Mouse (Mus musculus): ENCODE data around the gene Ldb3.

The Ldb3 gene

DNA sequence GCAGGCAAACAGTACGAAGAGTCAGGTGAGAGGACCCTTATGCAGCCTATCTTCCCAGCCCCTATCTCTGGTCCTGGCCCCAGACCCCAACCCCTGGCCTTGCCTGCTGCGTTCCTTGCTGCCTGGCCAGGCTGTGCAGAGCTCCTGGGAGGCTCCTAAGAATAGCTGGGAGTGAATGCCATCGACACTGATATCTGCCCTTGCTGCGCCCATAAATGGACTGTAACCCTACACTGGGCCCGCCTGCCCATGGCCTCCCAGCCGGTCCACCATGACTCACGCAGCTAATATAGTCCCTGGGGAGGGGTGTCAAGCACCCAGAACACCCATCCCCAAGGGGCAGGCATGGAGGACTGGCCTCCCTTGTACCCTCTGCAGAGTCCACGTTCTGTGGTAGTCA lies at the start of gene Ldb3:
Gene Ldb3, minus strand, starts transcription at position 185 of the 400 bp plus-strand sequence.
- peak; percentile 18 for DNase-seq (ENCODE audit: low spot score)

DNA sequence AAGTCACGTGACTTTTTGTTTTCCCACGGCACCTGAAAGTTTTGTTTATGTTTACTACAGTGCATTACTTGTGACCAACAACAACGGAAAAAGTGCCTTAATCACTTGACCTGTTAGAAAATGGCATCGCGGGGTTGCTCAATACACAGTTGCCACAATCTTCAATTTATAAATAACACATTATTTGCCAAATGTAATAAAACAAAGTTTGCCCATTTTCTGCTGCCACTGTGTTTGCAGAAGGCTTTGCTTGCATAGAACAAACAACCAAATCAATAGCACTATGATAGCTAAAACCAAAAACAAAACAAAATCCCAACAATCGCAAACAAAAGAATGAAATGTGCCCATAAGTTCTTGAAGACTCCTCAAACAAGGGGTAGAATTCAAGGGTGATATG lies 47.2 kb upstream of the Ldb3 start:
- no peak for DNase-seq (ENCODE audit: low spot score)

DNA sequence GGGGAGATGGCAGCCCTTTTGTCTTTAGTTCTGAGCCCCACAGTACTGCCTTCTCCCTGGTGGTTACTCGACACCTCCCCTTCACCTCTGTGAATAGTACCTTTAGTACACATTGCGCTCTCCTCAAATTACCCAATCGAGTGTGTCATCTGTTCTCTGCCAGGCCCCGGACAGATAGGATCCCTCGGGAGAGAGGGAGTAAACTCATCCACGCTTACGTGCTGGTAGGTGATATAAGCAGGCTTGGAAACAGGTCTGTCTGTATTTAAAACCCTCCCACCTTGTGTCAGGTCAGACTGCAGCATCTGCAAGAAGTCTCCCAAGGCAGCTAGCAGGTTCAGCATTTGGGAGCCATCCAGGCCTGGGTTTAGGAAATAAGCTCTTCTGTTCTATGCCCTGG lies 46.7 kb upstream of the Ldb3 start:
- DNase-seq (ENCODE audit: low spot score), result no peak

DNA sequence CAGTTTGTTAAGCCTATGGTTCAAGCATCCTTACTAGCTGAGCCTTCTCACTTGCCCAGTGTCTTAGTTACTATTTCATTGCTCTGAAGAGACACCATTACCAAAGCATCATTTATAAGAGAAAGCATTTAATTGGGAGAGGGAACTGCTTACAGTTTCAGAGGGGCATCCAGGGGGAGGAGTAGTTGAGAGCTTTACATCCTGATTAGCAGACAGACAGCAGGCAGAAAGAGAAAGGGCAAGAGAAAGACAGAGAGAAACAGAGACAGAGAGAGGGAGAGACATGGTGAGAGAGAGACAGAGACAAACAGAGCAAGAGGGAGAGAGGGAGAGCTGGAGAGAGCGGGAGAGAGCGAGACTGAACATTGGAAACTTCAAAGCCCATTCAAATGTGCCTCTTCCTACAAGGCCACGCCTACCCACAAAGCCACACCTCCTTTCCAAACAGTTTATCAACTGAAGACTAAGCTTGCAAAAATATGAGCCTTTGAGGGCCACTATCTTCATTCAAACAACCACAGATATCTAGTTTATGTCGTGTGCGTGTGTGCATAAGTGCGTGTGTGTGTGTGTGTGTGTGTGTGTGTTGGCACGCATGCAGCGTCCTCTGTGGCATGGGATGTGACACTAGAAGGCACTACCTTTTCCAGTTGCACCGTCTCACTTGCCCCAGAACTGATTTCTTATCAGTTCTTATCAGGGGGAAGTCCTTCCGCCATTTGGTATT lies 44.4 kb upstream of the Ldb3 start:
- no peak for DNase-seq (ENCODE audit: low spot score)

DNA sequence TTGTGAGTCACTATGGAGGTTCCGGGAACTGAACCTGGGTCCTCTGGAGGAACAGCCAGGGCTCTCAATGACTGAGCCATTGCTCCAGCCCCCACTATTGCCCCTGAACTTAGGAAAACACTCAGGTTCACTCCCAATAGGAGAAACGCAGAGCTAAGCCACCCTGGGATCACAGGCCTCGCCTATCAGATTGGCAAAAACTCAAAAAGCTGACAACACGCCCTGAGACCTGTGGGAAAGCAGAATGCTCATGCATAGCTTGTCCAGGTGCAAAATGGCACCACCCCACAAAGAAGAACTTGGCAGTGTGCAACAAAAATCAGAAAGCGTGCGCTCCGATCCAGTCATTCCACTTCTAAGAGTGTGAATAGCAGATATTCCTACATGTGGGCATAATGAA lies 38.3 kb upstream of the Ldb3 start:
- no peak for DNase-seq (ENCODE audit: low spot score)

DNA sequence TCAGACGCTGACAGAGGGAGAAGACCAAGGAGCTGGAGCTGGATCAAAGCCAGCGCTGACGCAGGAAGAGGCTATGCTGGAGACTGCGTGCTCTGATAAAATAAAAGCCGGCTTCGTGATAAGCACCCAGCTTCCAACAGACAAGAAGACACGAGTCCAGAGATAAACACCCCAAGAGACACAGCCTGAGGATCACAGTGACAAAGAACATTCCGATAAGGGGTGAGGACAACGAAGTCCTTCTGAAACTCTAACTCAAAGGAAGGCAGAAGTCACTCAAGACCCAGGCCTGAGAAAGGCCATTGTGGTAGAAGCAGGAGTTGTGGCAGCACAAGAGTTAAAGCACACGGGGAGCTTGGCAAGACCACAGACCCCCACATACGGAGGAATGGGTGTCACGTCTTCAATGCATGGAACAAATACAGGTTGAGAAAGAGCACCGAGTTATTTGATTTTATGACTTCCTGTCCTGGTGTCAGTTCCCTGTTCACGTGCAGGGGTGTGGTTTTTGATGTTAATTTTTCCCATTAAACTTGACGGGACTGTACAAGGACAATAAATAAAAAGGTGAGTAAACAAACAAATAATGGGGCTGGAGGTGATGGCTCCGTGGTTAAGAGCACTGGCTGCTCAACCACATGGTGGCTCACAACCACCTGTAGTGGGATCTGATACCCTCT lies 35.2 kb upstream of the Ldb3 start:
- DNase-seq (ENCODE audit: low spot score), result peak; percentile 77

DNA sequence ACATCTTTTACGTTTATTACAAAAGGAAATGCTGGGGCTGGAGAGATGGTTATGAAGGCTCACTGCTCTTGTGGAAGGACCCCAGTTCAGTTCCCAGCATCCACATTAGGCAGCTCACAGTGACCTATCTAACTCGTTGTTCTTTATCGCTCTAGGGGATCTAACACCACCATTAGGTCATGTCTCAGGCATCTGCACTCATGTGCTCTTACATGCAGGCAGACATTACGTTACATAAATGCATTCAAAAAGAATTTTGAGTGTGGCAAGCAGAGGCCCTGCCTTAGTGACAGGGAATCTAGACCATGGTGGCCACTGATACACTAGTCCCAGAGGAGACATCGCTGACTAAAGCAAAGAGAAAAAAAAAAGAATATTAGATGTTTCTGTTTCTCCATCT lies 34.6 kb upstream of the Ldb3 start:
- DNase-seq (ENCODE audit: low spot score), result no peak

DNA sequence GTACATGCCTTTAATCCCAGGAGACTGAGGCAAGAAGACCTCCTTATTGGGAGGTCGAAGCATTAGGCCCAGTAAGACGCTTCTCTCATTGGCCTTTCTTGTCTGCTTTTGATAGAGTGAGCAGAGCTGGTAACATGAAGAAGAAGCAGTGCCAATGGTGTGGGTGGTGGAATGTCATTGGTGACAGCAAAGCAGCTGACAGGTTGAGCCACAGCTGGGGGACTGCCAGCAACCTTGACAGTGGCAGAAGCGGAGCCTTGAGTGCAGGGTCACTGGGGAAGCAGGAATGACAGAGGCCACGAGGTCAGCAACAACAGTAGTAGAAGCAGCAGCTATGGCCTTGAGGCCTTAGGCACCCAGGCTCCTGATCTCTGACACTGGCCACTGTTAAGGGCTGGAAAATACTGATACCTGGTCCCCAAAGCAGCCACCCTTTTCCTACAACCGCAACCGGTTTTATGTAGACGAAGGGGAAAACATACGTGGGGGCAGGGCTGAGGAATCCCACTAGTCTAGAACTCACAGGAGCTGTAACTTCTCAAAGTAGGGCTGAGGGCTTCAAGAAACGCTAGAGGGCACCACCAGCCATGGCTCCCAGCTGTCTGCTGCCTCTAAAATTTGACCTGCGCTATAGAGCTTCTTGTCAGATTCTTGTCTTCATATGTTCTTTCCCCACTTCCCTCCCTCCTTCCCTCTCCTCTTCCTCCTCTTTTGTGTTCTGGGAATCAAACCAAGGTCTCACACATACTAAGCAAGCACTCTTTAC lies 32.3 kb upstream of the Ldb3 start:
- DNase-seq (ENCODE audit: low spot score), result peak; percentile 46

DNA sequence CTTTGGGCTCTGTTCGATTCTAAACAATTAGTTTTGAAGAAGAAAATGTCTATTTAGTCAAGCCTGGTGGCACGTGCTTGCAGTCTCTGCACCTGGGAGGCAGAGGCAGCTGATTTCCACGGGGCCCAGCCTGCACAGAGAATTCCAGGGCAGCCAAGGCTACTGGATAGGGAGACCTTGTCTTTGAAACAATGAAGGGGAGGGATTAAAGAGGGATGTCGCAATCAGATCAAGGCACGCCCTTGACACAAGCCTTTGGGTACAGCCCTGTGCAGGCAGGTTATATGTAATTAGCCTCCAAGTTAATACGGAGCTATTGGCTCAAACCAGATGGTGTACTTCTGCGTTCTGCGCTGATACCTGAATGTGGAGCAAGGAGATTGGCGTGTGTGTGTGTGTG lies 30.3 kb upstream of the Ldb3 start:
- peak; percentile 17 for DNase-seq (ENCODE audit: low spot score)

DNA sequence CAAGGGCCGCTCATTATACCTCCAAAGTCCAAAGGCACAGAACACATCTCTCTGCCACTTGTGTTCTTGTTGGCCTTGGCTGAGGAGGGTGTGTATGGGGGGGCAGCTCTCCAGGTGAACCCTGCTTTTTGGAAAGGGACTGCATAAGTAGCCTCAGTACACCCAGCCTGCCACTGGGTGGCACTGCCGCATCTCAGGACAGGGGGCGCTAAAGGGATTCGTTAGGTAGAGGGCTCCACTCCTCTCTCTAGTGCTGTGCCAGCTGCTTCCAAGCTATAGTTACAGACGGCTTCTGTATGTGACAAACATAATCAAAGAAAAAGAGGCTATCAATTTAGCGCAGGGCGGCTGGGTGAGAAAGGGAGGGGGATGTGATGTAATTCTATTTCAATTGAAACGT lies 28.3 kb upstream of the Ldb3 start:
- DNase-seq (ENCODE audit: low spot score), result peak; percentile 74

DNA sequence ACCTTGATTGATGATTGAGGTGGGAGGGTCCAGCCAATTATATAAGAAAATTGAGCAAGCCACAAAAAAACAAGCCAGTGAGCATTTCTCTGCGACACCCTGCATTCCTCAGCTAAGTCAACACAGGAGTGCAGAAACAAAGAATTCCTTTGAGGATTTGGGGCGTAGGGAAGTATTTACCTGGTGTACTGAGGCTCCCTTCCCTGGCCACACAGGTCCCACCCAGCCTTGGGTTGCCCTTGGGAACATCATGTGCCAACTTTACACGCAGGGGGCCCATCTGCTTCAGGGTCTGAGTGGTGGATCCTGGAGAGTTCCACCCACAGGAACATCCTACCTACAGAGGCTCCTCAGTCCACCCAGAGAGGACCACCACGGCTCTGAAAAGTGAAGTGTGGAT lies 27.1 kb upstream of the Ldb3 start:
- DNase-seq (ENCODE audit: low spot score), result no peak

DNA sequence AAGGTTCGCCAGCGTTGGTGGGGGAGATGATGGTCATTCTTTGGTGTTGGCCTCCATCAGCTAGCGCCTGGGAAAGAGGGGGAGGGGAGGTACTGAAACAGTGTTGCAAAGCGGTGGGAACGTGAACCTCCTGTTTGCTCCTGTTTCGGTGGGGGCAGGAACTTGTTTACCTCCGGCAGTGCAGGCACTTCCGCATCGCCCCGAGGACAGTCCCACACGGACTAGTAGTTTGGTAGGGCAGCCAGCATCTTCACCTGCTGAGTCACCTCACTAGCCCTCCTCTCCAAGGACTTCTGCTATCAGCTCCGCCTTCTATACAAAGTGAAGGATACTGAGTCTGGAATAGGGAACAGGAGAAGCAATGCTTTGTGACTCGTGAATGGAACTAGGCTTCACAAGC lies 26.6 kb upstream of the Ldb3 start:
- no peak for DNase-seq (ENCODE audit: low spot score)

DNA sequence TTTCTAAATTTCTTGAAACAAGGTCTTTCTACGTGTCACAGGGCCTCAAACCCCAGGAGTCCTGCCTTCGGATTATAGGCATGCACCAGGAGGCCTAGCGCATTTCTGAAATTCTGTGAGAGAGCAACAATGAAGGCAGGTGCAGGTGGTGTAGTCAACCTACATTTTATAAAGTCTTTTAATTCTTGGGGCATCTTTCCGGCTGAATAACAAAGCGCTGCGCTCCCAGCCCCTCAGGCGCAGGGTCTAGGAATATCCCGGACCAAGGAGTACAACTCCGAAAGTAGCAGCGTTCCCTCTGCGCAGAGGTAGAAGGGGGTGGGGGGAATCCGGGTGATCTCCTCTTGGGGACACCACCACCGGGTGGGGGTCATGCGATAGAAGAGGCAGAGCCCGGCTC lies 26.1 kb upstream of the Ldb3 start:
- no peak for DNase-seq (ENCODE audit: low spot score)

DNA sequence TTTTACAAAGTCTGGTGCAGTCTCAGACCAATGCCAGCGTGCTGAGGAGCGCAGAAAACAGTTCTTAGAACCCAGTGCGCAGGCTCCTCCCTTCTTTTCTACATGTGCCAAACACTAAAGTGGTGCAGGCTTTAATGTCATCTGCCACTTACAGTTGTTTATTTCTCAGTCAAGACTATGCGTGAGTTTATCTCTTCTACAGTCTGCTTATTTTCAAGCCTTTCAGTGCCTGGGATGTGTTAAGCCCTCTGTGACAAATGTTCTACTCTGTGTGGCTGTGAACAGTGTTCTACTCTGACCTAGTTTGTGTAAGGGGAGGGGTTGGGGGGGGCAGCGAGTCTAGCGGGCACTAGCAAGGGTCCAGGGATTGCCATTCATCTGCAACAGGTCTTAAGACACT lies 25.0 kb upstream of the Ldb3 start:
- no peak for DNase-seq (ENCODE audit: low spot score)

DNA sequence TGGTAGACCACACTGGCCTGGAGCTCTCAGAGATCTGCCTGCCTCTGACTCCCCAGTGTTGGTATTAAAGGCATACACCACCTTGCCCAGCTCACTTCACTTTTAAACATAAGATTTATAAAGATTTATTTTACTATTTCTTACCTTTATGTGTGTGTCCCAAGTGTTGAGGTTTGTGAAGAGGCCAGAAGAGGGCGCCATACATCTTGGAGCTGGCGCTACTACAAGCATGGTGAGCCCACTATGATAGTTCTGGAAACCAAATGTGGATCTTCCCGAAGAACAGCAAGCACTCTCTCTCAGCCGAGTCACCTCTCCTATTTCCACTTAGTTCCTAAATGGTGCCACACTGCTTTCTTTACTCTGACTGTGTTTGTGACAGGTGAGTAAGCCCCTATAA lies 23.7 kb upstream of the Ldb3 start:
- no peak for DNase-seq (ENCODE audit: low spot score)

DNA sequence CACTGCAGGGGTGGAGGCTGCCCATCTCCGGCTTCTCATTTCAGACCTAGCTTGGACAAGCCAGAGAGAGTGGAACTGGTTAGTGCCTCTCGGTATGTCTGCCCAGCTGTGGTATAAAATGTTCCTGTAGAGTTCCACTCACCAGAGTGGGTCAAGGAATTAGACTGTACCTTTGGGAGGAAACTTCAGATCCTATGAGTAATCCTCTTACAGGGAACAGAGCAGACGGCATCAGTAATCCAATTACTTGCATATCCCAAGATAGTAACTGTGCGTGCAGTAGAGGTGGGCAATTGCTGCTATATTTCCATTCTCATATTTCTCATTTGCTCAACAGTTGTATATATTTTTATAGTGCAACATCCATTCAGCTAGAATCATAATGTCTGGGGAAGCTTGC lies 23.1 kb upstream of the Ldb3 start:
- no peak for DNase-seq (ENCODE audit: low spot score)

DNA sequence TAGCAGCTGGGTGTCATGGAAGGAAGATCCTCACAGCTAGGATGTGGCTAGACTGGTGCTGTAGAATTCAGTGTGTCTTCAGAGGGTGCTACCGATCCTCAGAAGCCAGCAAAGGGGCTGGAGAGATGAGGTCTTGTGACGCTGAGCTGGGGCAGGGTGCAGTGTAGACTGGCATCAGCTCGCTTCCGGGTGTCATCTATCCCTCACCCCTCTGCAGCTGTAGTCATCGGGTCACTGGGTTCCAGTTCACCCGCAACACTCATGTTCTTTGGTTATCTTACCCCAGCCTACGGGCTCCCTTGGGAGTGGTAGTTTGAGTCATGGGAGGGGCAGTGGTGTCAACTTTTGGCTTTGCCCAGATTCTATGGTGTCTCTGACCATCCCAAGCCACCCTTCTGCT lies 13.4 kb upstream of the Ldb3 start:
- no peak for DNase-seq (ENCODE audit: low spot score)

DNA sequence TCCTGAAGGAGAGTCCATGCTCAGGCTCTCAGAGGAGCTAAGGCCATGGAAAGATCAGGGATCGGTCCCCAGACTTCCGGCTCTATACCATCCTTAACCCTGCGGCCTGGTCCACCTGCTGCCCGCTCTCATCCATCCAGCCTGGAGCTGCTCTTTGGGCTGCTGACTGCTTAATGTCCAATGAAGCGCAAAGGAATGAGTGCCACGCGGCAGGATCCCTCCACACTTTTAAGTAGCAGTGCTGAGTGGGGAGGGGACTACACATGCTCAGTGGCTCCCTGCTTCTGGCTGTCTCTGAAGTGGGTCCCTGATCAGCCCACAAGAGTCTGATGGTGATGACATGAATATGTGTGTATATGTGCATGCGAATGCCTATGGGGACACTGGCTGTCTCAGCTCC lies 11.5 kb upstream of the Ldb3 start, which contains the start of gene Opn4:
Gene Opn4, minus strand, starts transcription at position 202 of the 400 bp plus-strand sequence.
- DNase-seq (ENCODE audit: low spot score), result no peak

DNA sequence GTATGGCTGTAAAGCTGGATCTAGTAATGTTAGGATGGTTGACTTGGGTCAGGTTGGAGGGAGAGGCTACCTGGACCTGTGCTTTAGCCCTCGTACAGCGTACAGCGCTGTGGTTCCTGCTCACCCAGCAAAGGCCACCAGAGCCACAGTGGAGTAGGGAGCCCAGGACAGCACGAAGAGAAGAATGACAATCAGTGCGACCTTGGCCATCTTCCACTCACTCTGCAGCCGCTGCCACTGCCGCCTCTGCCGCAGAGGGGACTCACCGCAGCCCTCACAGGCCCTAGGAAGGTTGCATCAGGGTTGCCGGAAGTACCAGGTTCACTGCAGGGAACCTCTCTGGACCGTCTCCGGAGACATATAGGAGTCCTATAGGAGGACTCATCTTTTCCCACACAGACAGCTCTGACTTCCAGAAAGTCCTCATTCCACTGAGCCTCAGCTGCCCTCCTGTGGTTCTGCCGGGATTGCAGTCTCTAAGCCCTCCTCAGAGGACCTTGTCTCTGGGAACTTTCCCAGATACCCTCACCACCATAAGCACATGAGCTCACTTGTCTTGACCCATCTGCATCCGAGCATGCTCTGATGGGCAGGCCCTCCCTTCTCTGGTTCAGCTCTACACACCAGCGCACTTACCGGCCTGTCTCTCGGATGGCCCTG lies 7.2 kb upstream of the Ldb3 start:
- no peak for DNase-seq (ENCODE audit: low spot score)

DNA sequence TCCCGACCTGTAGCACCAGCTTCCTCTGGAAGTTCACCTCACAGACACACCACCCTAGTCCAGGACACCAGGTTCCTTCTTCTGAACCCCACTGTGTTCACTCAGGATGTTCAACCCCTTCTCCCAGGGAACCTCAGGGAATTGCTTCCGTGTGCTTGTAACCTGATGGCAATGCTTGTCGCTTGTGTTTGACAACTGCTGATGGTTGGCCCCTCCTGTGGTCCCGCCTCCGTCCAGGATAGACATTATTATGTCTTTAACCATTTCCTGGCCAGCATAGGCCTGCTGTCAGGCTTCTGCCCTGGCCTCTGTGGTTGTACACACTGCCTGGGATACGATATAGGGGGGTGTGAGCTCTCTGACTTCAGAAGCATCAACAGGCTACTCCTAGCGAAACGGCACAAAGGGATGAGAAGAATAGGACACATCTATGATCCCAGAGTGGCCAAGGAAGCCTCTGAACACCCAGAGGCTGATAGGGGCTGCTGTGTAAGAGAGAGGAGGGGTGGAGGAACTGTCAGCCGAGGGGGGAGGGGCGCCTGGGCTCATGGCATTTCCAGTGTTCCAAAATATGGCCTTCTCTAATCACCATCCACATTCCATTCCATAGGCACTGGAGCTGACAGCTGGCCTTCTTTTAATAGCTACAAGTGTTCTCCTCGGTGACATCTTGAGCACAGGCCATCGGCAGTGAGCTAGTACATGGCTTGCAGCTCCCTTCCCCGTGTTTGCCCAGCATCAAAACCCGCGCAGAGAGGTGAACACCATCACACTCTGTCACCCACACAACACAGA lies 3.5 kb upstream of the Ldb3 start:
- DNase-seq (ENCODE audit: low spot score), result no peak

DNA sequence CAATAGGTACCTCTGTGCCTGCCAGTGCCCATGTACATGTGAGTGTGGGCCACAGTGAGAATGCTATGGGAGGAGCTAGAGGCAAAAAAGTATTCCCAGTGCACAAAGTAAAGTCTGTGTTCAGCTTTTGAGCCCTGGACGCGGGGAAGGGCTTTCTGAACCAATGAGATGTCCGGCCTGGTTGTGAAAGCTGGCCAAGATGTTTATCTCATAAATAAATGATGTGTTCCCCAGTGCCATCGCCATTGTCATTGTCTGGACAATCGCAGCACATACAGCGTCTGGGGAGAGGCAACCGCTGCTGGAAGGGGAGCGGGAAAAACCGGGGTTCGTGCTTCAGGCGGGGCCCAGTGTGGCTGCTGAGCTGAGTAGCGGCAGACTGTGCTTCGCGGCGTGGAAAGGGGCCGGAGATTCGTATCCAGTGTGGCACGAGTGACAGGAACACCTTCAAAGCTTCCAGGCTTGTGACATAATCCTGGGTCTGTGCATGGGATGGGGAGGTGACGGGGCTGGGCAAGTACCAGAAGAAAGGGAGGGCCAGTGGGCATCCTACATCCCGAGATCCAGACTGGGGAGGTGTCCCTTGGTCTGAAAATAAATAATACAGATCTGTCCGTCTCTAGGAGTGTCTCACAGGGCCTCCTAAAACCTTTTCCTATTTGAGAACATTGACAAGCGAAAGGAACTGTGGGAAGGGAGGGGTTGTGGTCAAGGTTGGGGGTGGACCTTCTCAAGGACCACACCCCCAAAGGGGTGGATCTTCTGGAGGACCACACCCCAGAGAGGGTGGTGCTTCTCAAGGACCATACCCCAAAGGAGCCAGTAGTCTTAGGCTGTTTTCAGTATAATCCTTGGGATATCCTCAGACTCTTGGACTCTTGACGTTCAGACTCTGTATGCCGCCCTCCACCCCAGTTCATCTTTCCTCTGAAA lies 2.5 kb upstream of the Ldb3 start:
- DNase-seq (ENCODE audit: low spot score), result no peak
